Comparison of ENCODE assay signal across 7 mouse cellular contexts in the genomic region with DNA sequence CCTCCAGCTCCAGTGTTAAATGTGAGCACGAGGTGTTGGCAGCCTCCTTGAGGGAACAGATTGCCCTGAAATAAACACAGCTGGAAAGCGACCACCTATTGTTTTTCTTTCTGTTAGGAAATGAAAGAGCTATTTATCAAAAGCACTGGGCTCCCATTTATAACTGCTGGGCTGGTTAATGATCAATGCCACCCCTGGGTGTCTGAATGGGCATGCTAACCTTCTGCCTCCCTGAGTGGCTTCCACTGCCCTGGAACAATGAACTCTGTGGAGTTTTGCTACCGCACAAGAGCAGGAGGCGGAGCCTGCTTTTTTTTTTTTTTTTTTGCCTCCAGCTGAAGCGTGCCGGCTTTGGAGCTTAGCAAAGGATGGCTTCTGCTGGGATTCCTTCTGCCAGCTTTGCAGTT.
A peak's percentile ranks its signal among the peaks of the same experiment; 100 is the strongest.
DNase-seq lines count a peak whose midpoint lies in the region; ATAC-seq and TF ChIP-seq lines count a peak whose summit lies in the region.

No protein-coding gene starts in this region.

- no peak for TF ChIP-seq CTCF in forebrain, postnatal 0 days (IDR thresholded peaks at IDR 0.05; ENCODE audit: low read depth)
- no peak for TF ChIP-seq CTCF in small intestine, adult 2 months (IDR thresholded peaks at IDR 0.05; ENCODE audit: extremely low read depth, insufficient read length, insufficient replicate concordance, low read depth, low read length)

- TF ChIP-seq POLR2A in small intestine, adult 2 months (IDR thresholded peaks at IDR 0.05; ENCODE audit: low read depth, low read length), result no peak

- peak overlapping the region; percentile 64 for H3K27ac ChIP-seq in forebrain, postnatal 0 days (ENCODE audit: low read depth, low read length)
- peak overlapping the region; percentile 52 for H3K27ac ChIP-seq in kidney, embryonic 15.5 days
- no peak overlapping the region for H3K27ac ChIP-seq in small intestine, adult 2 months (ENCODE audit: insufficient read depth, low read depth, low read length)

- DNase-seq in adrenal gland, postnatal 25 days, result peak; percentile 15
- peak; percentile 38 for DNase-seq in cerebellum, adult 8-10 months
- DNase-seq in forebrain, postnatal 0 days, result peak; percentile 75
- DNase-seq in lung, postnatal 10 days, result peak; percentile 28

- H3K4me3 ChIP-seq in forebrain, postnatal 0 days (ENCODE audit: low read depth, low read length), result peak overlapping the region; percentile 28
- H3K4me3 ChIP-seq in kidney, embryonic 15.5 days (replicated peaks), result peak overlapping the region; percentile 18
- peak overlapping the region; percentile 49 for H3K4me3 ChIP-seq in small intestine, adult 2 months (ENCODE audit: low read depth, low read length)

- H3K9me3 ChIP-seq in forebrain, postnatal 0 days (ENCODE audit: low read length), result no peaks in the 10 kb centered on the region
- no peaks in the 10 kb centered on the region for H3K9me3 ChIP-seq in kidney, embryonic 15.5 days (replicated peaks)

- WGBS in forebrain, postnatal 0 days, result 2% methylated on average over 5 of the region's 6 CpGs
- WGBS in kidney, embryonic 15.5 days, result 7% methylated on average over 6 of the region's 6 CpGs
- 0% methylated on average over 6 of the region's 6 CpGs for WGBS in small intestine, adult 2 months

- H3K36me3 ChIP-seq in forebrain, postnatal 0 days (ENCODE audit: insufficient read depth), result no peaks in the 10 kb centered on the region; the same call in 1 of the 2 replicates
- no peaks in the 10 kb centered on the region for H3K36me3 ChIP-seq in kidney, embryonic 15.5 days
- no peaks in the 10 kb centered on the region for H3K36me3 ChIP-seq in small intestine, adult 2 months (ENCODE audit: control insufficient read depth, insufficient read depth, low read length)

- H3K4me1 ChIP-seq in forebrain, postnatal 0 days (ENCODE audit: insufficient read depth), result peaks cover 23% of the 10 kb centered on the region
- peaks cover 40% of the 10 kb centered on the region for H3K4me1 ChIP-seq in kidney, embryonic 15.5 days
- peaks cover 16% of the 10 kb centered on the region for H3K4me1 ChIP-seq in small intestine, adult 2 months (ENCODE audit: control insufficient read depth, insufficient read depth, insufficient read length, low read length)

- H3K9ac ChIP-seq in forebrain, postnatal 0 days, result 0 out of 2 replicates have a peak overlapping the region, but pooled peaks have one; percentile 22
- H3K9ac ChIP-seq in kidney, embryonic 15.5 days, result no peak overlapping the region

- H3K27me3 ChIP-seq in forebrain, postnatal 0 days (ENCODE audit: insufficient read depth, low read length), result no peaks in the 10 kb centered on the region
- H3K27me3 ChIP-seq in kidney, embryonic 15.5 days, result no peaks in the 10 kb centered on the region
- H3K27me3 ChIP-seq in small intestine, adult 2 months (ENCODE audit: control insufficient read depth, insufficient read depth, low read length), result no peaks in the 10 kb centered on the region

- H3K4me2 ChIP-seq in forebrain, postnatal 0 days (ENCODE audit: low read depth), result peak overlapping the region; percentile 41
- peak overlapping the region; percentile 54 for H3K4me2 ChIP-seq in kidney, embryonic 15.5 days

- ATAC-seq in forebrain, postnatal 0 days, result peak; percentile 86
- peak; percentile 79 for ATAC-seq in kidney, embryonic 15.5 days (replicated peaks; ENCODE audit: low FRiP score)
- no peak for ATAC-seq in CD4-positive, CD25-positive, alpha-beta regulatory T cell, adult 4 months

Comparison
In these comparisons a context has a peak if more than half of its experiments do, and no peak if none do; other contexts are left out.
1. DNase-seq: peak in every context shown above with its lines; median percentile 75 in forebrain, postnatal 0 days; 38 in cerebellum, adult 8-10 months; 28 in lung, postnatal 10 days; 15 in adrenal gland, postnatal 25 days.